Mouse (Mus musculus) liver, embryonic 14.5 days (tissue): Measurements from ENCODE around the gene Cdh23. TPM values are rescaled to one million over a fixed set of nuclear protein-coding genes. Genes with fewer than 3 reads are reported as not detected.

ENCODE experiments used
- ATAC-seq: fragments of 200-750 bp; cut with Nextera tagmentation; 2 replicates; pipeline ENCODE4 v1.8.0; 2017; ENCODE audit warnings: moderate number of reproducible peaks, mild to moderate bottlenecking, moderate library complexity; ENCODE audit not compliant: insufficient read depth
- DNase-seq, 3 experiments: peaks; one replicate each; pipeline ENCODE4 v3.0.0-alpha.2; 2012 to 2013; ENCODE audit warnings: low read depth in 3 of 3, low spot score in 3 of 3
- H3K27ac ChIP-seq: fragments of 300-500 bp; sonication (generic); 2 replicates; pipeline ENCODE4 v1.5.1; 2014; ENCODE audit warnings: moderate library complexity, mild to moderate bottlenecking, control low read depth, inconsistent platforms
- H3K27me3 ChIP-seq: fragments of 300-500 bp; sonication (generic); 2 replicates; pipeline ENCODE4 v1.6.1; 2014; ENCODE audit warnings: mild to moderate bottlenecking, low read length, moderate library complexity; ENCODE audit not compliant: control insufficient read depth, insufficient read depth
- H3K36me3 ChIP-seq: fragments of 300-500 bp; sonication (generic); replicated peaks from 2 replicates; pipeline ENCODE4 v1.6.1; 2014; ENCODE audit warnings: low read depth; ENCODE audit not compliant: control insufficient read depth, insufficient read depth
- H3K4me1 ChIP-seq, 2 experiments: fragments of 200-500 bp in 1 of 2; fragments of 300-500 bp in 1 of 2; sonication (generic) in 1 of 2; replicated peaks; 2 replicates each; pipeline ENCODE4 v1.6.1; 2012 to 2014; ENCODE audit warnings: antibody characterized with exemption in 1 of 2, inconsistent platforms in 1 of 2, low read length in 1 of 2; ENCODE audit not compliant: control insufficient read depth in 2 of 2, insufficient read depth in 2 of 2
- H3K4me2 ChIP-seq: fragments of 300-500 bp; sonication (generic); 2 replicates; pipeline ENCODE4 v1.6.1; 2014; ENCODE audit warnings: low read depth, mild to moderate bottlenecking, control low read depth, moderate library complexity
- H3K4me3 ChIP-seq, 2 experiments: fragments of 200-500 bp in 1 of 2; fragments of 300-500 bp in 1 of 2; sonication (generic) in 1 of 2; 2 replicates each; pipeline ENCODE4 v1.5.1; 2012 to 2014; ENCODE audit warnings: low read depth in 2 of 2, low read length in 2 of 2, mild to moderate bottlenecking in 2 of 2, control low read depth in 1 of 2, inconsistent platforms in 1 of 2, moderate library complexity in 1 of 2; ENCODE audit not compliant: insufficient read depth in 1 of 2
- H3K9ac ChIP-seq: fragments of 300-500 bp; sonication (generic); replicated peaks from 2 replicates; pipeline ENCODE4 v1.6.1; 2014; ENCODE audit warnings: mild to moderate bottlenecking, control low read depth, moderate library complexity
- H3K9me3 ChIP-seq: fragments of 300-500 bp; sonication (generic); 2 replicates; pipeline ENCODE4 v1.6.1; 2016; ENCODE audit warnings: low read length, mixed read lengths; ENCODE audit not compliant: control insufficient read depth
- CTCF ChIP-seq: IDR thresholded peaks from 2 replicates; pipeline ENCODE4 v1.5.1; 2016; ENCODE audit warnings: antibody characterized with exemption, low read depth, control low read depth
- EP300 ChIP-seq: IDR thresholded peaks from 2 replicates; pipeline ENCODE4 v1.6.1; 2016; ENCODE audit warnings: antibody characterized with exemption, low read depth
- WGBS: fragments of 180-500 bp; shearing (Covaris S2); extraction: QIAGEN DNeasy Blood & Tissue Kit; methylation state at CpG from one replicate; pipeline ENCODE4 v1.1.7; 2014; ENCODE audit not compliant: insufficient replicate concordance; 5-methylcytosine and 5-hydroxymethylcytosine counted together
- polyA plus RNA-seq, 2 experiments: library from polyadenylated mRNA; depleted of rRNA in 1 of 2; stranded (reverse) in 1 of 2; unstranded in 1 of 2; fragments of >200 nt; fragmentation: Nextera tagmentation in 1 of 2; extraction: Ambion mirVana in 1 of 2; gene quantifications; 2 replicates each; pipeline versions ENCODE4 v1.2.1 to v1.2.3; 2012 to 2014

Cdh23 gene
- polyA plus RNA-seq, 2 experiments = 0.02 TPM; not detected in 1

DNA sequence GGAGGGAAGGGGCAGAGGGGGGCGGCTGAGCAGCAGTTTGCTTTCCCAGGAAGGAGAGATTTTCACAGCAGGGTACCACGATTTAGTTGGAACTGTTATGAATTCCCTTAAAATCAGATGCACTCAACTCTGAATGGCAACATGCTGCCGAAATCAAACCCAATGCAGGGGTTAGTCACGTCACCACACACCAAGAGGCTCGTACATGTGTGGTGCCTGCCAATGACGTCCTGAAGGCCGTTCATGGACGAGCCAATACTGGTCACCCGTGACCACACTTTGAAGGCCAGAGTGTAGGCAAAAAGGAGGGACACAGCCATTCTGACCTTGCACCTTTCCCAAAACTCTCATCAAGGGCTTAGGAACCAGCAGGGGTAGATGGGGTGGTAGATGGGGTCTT lies 35.3 kb downstream of the Cdh23 start:
- ATAC-seq = no peak
- no peak for DNase-seq
- H3K4me3 ChIP-seq = no peak overlapping the region
- no peaks in the 10 kb centered on the region for H3K9me3 ChIP-seq
- H3K4me2 ChIP-seq = no peak overlapping the region
- no peak overlapping the region for H3K9ac ChIP-seq
- TF ChIP-seq EP300 (no peak), CTCF (no peak)
- no peaks in the 10 kb centered on the region for H3K4me1 ChIP-seq
- H3K27me3 ChIP-seq = no peaks in the 10 kb centered on the region
- no peaks in the 10 kb centered on the region for H3K36me3 ChIP-seq
- no peak overlapping the region for H3K27ac ChIP-seq
- WGBS = 46% methylated on average over 9 of the region's 9 CpGs

DNA sequence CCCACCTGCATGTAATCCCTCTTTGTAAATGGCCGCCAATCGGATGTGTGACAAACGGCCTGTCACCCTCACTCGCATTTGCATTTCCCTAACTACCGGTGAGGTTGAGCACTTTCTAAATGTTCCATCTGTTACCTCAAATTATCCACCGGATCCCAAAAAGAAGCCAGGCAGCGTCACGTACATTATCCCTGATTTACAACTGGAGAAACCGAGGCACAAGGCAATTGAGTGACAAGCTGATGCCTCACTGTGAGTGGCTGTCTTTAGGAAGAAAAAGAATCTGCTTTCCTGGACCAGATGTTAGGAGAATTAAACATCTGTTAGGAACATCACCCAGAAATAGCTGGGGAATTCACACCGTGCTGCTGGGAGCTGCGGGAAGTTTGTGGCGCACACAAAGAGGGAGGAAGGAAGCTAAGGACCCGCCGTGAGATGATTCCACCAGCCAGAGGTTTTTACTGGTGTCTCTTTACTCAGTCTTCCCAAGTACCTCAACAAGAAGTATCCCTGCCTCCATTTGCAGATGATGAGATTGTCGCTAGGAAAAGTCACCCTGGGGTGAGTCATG lies 36.8 kb downstream of the Cdh23 start:
- no peak for ATAC-seq
- TF ChIP-seq EP300 (no peak), CTCF (no peak)
- no peaks in the 10 kb centered on the region for H3K4me1 ChIP-seq
- H3K36me3 ChIP-seq = no peaks in the 10 kb centered on the region
- no peak overlapping the region for H3K9ac ChIP-seq
- H3K4me2 ChIP-seq = no peak overlapping the region
- WGBS = 47% methylated on average over 15 of the region's 15 CpGs
- DNase-seq = no peak
- H3K4me3 ChIP-seq = no peak overlapping the region
- no peaks in the 10 kb centered on the region for H3K9me3 ChIP-seq
- no peak overlapping the region for H3K27ac ChIP-seq
- no peaks in the 10 kb centered on the region for H3K27me3 ChIP-seq

DNA sequence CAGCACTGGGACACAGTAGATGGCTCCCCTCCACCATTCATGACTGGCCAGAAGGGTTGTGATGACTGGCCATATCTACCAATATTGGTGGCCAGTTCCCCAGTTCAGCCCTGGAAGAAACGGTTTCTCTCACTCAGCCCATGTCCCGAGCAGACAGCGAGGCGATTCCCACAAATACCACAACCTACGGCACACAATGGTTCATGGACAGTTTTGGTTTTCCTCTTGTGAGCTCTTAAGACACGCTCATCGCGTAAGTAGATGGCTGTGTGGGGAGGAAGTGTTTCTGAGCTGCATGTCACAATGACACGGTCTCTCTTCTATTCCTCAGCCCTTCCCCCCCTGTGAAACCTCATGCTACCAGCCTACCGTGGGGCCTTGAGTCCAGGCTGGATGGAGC lies 38.1 kb downstream of the Cdh23 start:
- TF ChIP-seq EP300 = no peak
- TF ChIP-seq CTCF = no peak
- no peaks in the 10 kb centered on the region for H3K36me3 ChIP-seq

DNA sequence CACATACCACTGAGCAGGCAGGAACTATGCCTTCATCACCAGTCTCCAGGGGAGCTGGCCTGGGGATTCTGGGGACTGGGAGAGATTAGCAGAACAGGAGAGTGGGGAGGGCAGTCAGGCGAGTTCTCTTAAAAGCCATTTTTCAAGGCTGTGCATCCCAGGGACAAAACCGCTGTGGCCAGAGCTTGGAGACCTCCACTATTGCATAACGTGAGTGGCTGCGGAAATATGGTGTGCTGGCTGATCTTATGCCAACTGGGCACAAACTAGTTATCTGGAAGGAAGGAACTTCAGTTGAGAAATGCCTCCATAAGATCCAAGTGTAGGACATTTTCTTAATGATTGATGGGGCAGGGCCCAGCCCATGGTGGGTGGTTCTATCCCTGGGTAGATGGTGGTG lies 42.6 kb downstream of the Cdh23 start:
- H3K9ac ChIP-seq = no peak overlapping the region
- ATAC-seq (no peak), DNase-seq (no peak)
- no peaks in the 10 kb centered on the region for H3K36me3 ChIP-seq
- TF ChIP-seq EP300 = no peak
- 64% methylated on average over 4 of the region's 4 CpGs for WGBS
- H3K4me2 ChIP-seq = no peak overlapping the region
- H3K27ac ChIP-seq = no peak overlapping the region
- no peaks in the 10 kb centered on the region for H3K9me3 ChIP-seq
- H3K4me3 ChIP-seq = no peak overlapping the region
- H3K4me1 ChIP-seq = no peaks in the 10 kb centered on the region
- no peaks in the 10 kb centered on the region for H3K27me3 ChIP-seq

More for the DNA sequence above, 38.1 kb downstream of the Cdh23 start:
- Histone ChIP-seq H3K27me3 (no peaks in the 10 kb centered on the region), H3K4me1 (no peaks in the 10 kb centered on the region), H3K4me3 (no peak overlapping the region), H3K4me2 (no peak overlapping the region), H3K27ac (no peak overlapping the region), H3K9me3 (no peaks in the 10 kb centered on the region), H3K9ac (no peak overlapping the region)
- 18% methylated on average over 10 of the region's 10 CpGs for WGBS
- DNase-seq (no peak), ATAC-seq (no peak)

DNA sequence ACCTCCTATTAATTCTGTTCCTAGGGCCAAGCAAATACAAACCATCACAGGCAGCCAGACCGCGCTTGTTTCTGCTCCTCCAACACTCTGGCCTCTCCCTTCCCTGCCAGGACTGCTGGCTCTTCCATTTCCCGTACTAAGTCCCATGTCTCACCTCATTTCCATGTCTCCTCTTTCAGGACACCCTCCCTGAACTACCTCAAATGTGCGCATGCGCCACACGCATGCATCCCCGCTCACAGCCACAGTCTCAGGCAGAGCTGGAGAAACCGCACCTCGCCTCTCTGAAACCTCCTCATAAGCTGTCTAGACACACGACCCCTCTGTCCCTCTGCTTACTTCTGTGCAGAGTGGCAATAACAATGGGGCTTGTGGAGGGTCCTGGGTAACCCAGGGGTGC lies 43.2 kb downstream of the Cdh23 start:
- no peak overlapping the region for H3K4me2 ChIP-seq
- H3K9me3 ChIP-seq = no peaks in the 10 kb centered on the region
- H3K9ac ChIP-seq = no peak overlapping the region
- TF ChIP-seq CTCF = no peak
- no peak for TF ChIP-seq EP300
- ATAC-seq (no peak), DNase-seq (no peak)
- H3K4me1 ChIP-seq = no peaks in the 10 kb centered on the region
- no peak overlapping the region for H3K4me3 ChIP-seq
- no peaks in the 10 kb centered on the region for H3K36me3 ChIP-seq
- no peaks in the 10 kb centered on the region for H3K27me3 ChIP-seq
- H3K27ac ChIP-seq = no peak overlapping the region
- 70% methylated on average over 10 of the region's 10 CpGs for WGBS
